Mouse (Mus musculus) forebrain, embryonic 16.5 days (tissue): Measurements from ENCODE around the gene Ccdc125. TPM values are rescaled to one million over a fixed set of nuclear protein-coding genes. Genes with fewer than 3 reads are reported as not detected.
"Not testable (repeated sequence)": the region's sequence is repeated elsewhere in the genome, so short reads cannot be mapped to it uniquely, and the experiment has no call there.

Source experiments
- ATAC-seq: fragments of 200-750 bp; cut with Nextera tagmentation; 2 replicates; pipeline ENCODE4 v1.8.0; 2017; ENCODE audit warnings: mild to moderate bottlenecking, moderate library complexity
- H3K27ac ChIP-seq: fragments of 300-500 bp; sonication (generic); 2 replicates; pipeline ENCODE4 v1.5.1; 2014; ENCODE audit warnings: low read length, control low read depth
- H3K27me3 ChIP-seq: fragments of 300-500 bp; sonication (generic); replicated peaks from 2 replicates; pipeline ENCODE4 v1.6.1; 2014; ENCODE audit warnings: low read length; ENCODE audit not compliant: control insufficient read depth, insufficient read depth
- H3K36me3 ChIP-seq: fragments of 300-500 bp; sonication (generic); 2 replicates; pipeline ENCODE4 v1.6.1; 2014; ENCODE audit not compliant: control insufficient read depth, insufficient read depth
- H3K4me1 ChIP-seq: fragments of 300-500 bp; sonication (generic); replicated peaks from 2 replicates; pipeline ENCODE4 v1.6.1; 2014; ENCODE audit warnings: low read length; ENCODE audit not compliant: control insufficient read depth, insufficient read depth
- H3K4me2 ChIP-seq: fragments of 300-500 bp; sonication (generic); 2 replicates; pipeline ENCODE4 v1.6.1; 2014; ENCODE audit warnings: mild to moderate bottlenecking, low read length, control low read depth
- H3K4me3 ChIP-seq: fragments of 300-500 bp; sonication (generic); replicated peaks from 2 replicates; pipeline ENCODE4 v1.5.1; 2014; ENCODE audit warnings: mild to moderate bottlenecking, low read length, control low read depth
- H3K9ac ChIP-seq: fragments of 300-500 bp; sonication (generic); replicated peaks from 2 replicates; pipeline ENCODE4 v1.6.1; 2014; ENCODE audit warnings: low read depth, low read length, control low read depth
- H3K9me3 ChIP-seq: fragments of 300-500 bp; sonication (generic); 2 replicates; pipeline ENCODE4 v1.6.1; 2016; ENCODE audit warnings: low read length; ENCODE audit not compliant: control insufficient read depth
- whole genome bisulfite sequencing: fragments of 180-500 bp; shearing (Covaris S2); extraction: QIAGEN DNeasy Blood & Tissue Kit; methylation state at CpG from one replicate; pipeline ENCODE4 v1.1.7; 2014; 5-methylcytosine and 5-hydroxymethylcytosine counted together
- polyA plus RNA-seq: library from polyadenylated mRNA; unstranded; fragments of >200 nt; fragmentation: Nextera tagmentation; extraction: Ambion mirVana; gene quantifications from 2 replicates; pipeline ENCODE4 v1.2.1, GENCODE M21; 2015

Ccdc125 gene
- polyA plus RNA-seq, 1 experiment from 2014 or later = 1.2 TPM

GRCm38 (mm10) chr13:100703468-100703867, 34.0 kb downstream of the Ccdc125 start:
- Histone ChIP-seq H3K9me3 (no peaks in the 10 kb centered on the region), H3K27me3 (no peaks in the 10 kb centered on the region), H3K27ac (no peak overlapping the region), H3K4me2 (no peak overlapping the region), H3K4me1 (no peaks in the 10 kb centered on the region), H3K9ac (no peak overlapping the region), H3K36me3 (peaks cover 51% of the 10 kb centered on the region), H3K4me3 (no peak overlapping the region)
- WGBS = 94% methylated on average over 2 of the region's 2 CpGs
- ATAC-seq = no peak

GRCm38 (mm10) chr13:100706206-100706605, 36.7 kb downstream of the Ccdc125 start:
- no peak for ATAC-seq
- no peak overlapping the region for H3K4me3 ChIP-seq

GRCm38 (mm10) chr13:100715467-100715866, 46.0 kb downstream of the Ccdc125 start:
- Histone ChIP-seq H3K27me3 (no peaks in the 10 kb centered on the region), H3K9me3 (no peaks in the 10 kb centered on the region), H3K4me2 (no peak overlapping the region), H3K4me3 (no peak overlapping the region), H3K27ac (no peak overlapping the region), H3K4me1 (no peaks in the 10 kb centered on the region), H3K9ac (no peak overlapping the region), H3K36me3 (peaks cover 33% of the 10 kb centered on the region)
- 95% methylated on average over 6 of the region's 6 CpGs for WGBS
- no peak for ATAC-seq

More at GRCm38 (mm10) chr13:100706206-100706605, 36.7 kb downstream of the Ccdc125 start:
- no peaks in the 10 kb centered on the region for H3K4me1 ChIP-seq
- no peak overlapping the region for H3K27ac ChIP-seq
- H3K36me3 ChIP-seq = peaks cover 59% of the 10 kb centered on the region
- WGBS = 95% methylated on average over 7 of the region's 7 CpGs
- H3K27me3 ChIP-seq = no peaks in the 10 kb centered on the region
- H3K9me3 ChIP-seq = no peaks in the 10 kb centered on the region
- H3K9ac ChIP-seq = no peak overlapping the region
- no peak overlapping the region for H3K4me2 ChIP-seq

GRCm38 (mm10) chr13:100721656-100722055, 52.1 kb downstream of the Ccdc125 start:
- no peak overlapping the region for H3K4me3 ChIP-seq
- H3K9ac ChIP-seq = no peak overlapping the region
- 85% methylated on average over 5 of the region's 5 CpGs for WGBS
- no peak overlapping the region for H3K4me2 ChIP-seq
- H3K27me3 ChIP-seq = no peaks in the 10 kb centered on the region
- no peak overlapping the region for H3K27ac ChIP-seq
- ATAC-seq = no peak
- no peaks in the 10 kb centered on the region for H3K9me3 ChIP-seq
- peaks cover 21% of the 10 kb centered on the region; the same call in 1 of the 2 replicates for H3K36me3 ChIP-seq
- H3K4me1 ChIP-seq = peaks cover 7% of the 10 kb centered on the region; the same call in 1 of the 2 replicates

GRCm38 (mm10) chr13:100724051-100724754, 54.7 kb downstream of the Ccdc125 start:
- peak; percentile 58; the same call in 1 of the 2 replicates for ATAC-seq
- Histone ChIP-seq H3K4me3 (no peak overlapping the region), H3K27ac (no peak overlapping the region), H3K4me2 (no peak overlapping the region), H3K9ac (no peak overlapping the region), H3K4me1 (peaks cover 15% of the 10 kb centered on the region), H3K9me3 (no peaks in the 10 kb centered on the region), H3K27me3 (no peaks in the 10 kb centered on the region), H3K36me3 (peaks cover 6% of the 10 kb centered on the region; the same call in 1 of the 2 replicates)
- WGBS = 54% methylated on average over 7 of the region's 7 CpGs

- 92% methylated on average over 10 of the region's 10 CpGs for WGBS
- Histone ChIP-seq H3K27me3 (no peaks in the 10 kb centered on the region), H3K27ac (no peak overlapping the region), H3K36me3 (peaks cover 5% of the 10 kb centered on the region; the same call in 1 of the 2 replicates), H3K4me2 (no peak overlapping the region), H3K9me3 (no peaks in the 10 kb centered on the region), H3K4me1 (peaks cover 19% of the 10 kb centered on the region), H3K4me3 (no peak overlapping the region), H3K9ac (no peak overlapping the region)
- ATAC-seq = no peak
These were observed 55.7 kb downstream of the Ccdc125 start for GRCm38 (mm10) chr13:100725194-100725593.

- Histone ChIP-seq H3K9ac (no peak overlapping the region), H3K4me3 (no peak overlapping the region), H3K4me1 (peaks cover 21% of the 10 kb centered on the region), H3K9me3 (no peaks in the 10 kb centered on the region), H3K27me3 (no peaks in the 10 kb centered on the region), H3K36me3 (no peaks in the 10 kb centered on the region), H3K4me2 (no peak overlapping the region), H3K27ac (no peak overlapping the region)
- ATAC-seq = no peak
- WGBS = 98% methylated on average over 5 of the region's 5 CpGs
These were observed 58.6 kb downstream of the Ccdc125 start for GRCm38 (mm10) chr13:100728086-100728485.

- H3K36me3 ChIP-seq, H3K4me2 ChIP-seq, ATAC-seq, H3K27me3 ChIP-seq, H3K27ac ChIP-seq, H3K9ac ChIP-seq, H3K4me3 ChIP-seq, H3K9me3 ChIP-seq: not testable (repeated sequence)
- H3K4me1 ChIP-seq = peaks cover 21% of the 10 kb centered on the region
- WGBS = 91% methylated on average over 4 of the region's 4 CpGs
These were observed 59.0 kb downstream of the Ccdc125 start for GRCm38 (mm10) chr13:100728530-100728929.

GRCm38 (mm10) chr13:100730153-100730860, 60.8 kb downstream of the Ccdc125 start:
- ATAC-seq = peak; percentile 81
- 1% methylated on average over 30 of the region's 30 CpGs for WGBS

More at GRCm38 (mm10) chr13:100730153-100730860, 60.8 kb downstream of the Ccdc125 start:
- peak overlapping the region; percentile 86 for H3K4me3 ChIP-seq
- peaks cover 14% of the 10 kb centered on the region for H3K4me1 ChIP-seq
- H3K9ac ChIP-seq = peak overlapping the region; percentile 89
- H3K27me3 ChIP-seq = no peaks in the 10 kb centered on the region
- peaks cover 4% of the 10 kb centered on the region for H3K36me3 ChIP-seq
- peak overlapping the region; percentile 76 for H3K4me2 ChIP-seq
- H3K9me3 ChIP-seq = no peaks in the 10 kb centered on the region
- peak overlapping the region; percentile 88 for H3K27ac ChIP-seq
